Mouse (Mus musculus) spleen, postnatal 36 days (tissue): ENCODE results near the gene Arhgap19.

Experiments
- DNase-seq, 2 experiments: peaks; one replicate each; pipeline ENCODE4 v3.0.0; 2022; ENCODE audit warnings: low spot score in 2 of 2, mixed read lengths in 1 of 2

Arhgap19 gene

GRCm38 (mm10) chr19:41801742-41802369 is at the start of gene Arhgap19:
Gene Arhgap19 (minus strand): TSS chr19:41802047.
- peak; percentile 91 to 93 for DNase-seq

- DNase-seq, result no peak
Measured at GRCm38 (mm10) chr19:41850719-41851543, 49.1 kb upstream of the Arhgap19 start.

GRCm38 (mm10) chr19:41850021-41850718 is 48.3 kb upstream of the Arhgap19 start:
- no peak for DNase-seq

- peak; percentile 88 to 89 for DNase-seq
Measured at GRCm38 (mm10) chr19:41847992-41848851, 46.4 kb upstream of the Arhgap19 start, which contains the start of gene Frat2. Gene Frat2 (minus strand): TSS chr19:41848132.

GRCm38 (mm10) chr19:41847614-41847991 is 45.8 kb upstream of the Arhgap19 start:
- DNase-seq, result peak; percentile 56 to 61

GRCm38 (mm10) chr19:41847091-41847581 is 45.3 kb upstream of the Arhgap19 start:
- peak; percentile 33 to 36 for DNase-seq

GRCm38 (mm10) chr19:41846366-41847090 is 44.7 kb upstream of the Arhgap19 start:
- no peak for DNase-seq

GRCm38 (mm10) chr19:41844345-41844744 is 42.5 kb upstream of the Arhgap19 start:
- no peak for DNase-seq

GRCm38 (mm10) chr19:41842706-41843105 is 40.9 kb upstream of the Arhgap19 start:
- no peak for DNase-seq

- no peak for DNase-seq
Measured at GRCm38 (mm10) chr19:41842196-41842595, 40.3 kb upstream of the Arhgap19 start.

GRCm38 (mm10) chr19:41841105-41841750 is 39.4 kb upstream of the Arhgap19 start:
- no peak for DNase-seq

- DNase-seq, result no peak
Measured at GRCm38 (mm10) chr19:41839685-41840084, 37.8 kb upstream of the Arhgap19 start.

GRCm38 (mm10) chr19:41838808-41839207 is 37.0 kb upstream of the Arhgap19 start:
- DNase-seq, result no peak

- DNase-seq, result peak in 1 of 2 experiments; percentile 26
Measured at GRCm38 (mm10) chr19:41837917-41838261, 36.0 kb upstream of the Arhgap19 start.

GRCm38 (mm10) chr19:41837194-41837916 is 35.5 kb upstream of the Arhgap19 start:
- peak in 1 of 2 experiments; percentile 54 for DNase-seq

- no peak for DNase-seq
Measured at GRCm38 (mm10) chr19:41836719-41837118, 34.9 kb upstream of the Arhgap19 start.

GRCm38 (mm10) chr19:41835816-41836215 is 34.0 kb upstream of the Arhgap19 start:
- peak; percentile 64 to 71 for DNase-seq

GRCm38 (mm10) chr19:41835407-41835806 is 33.6 kb upstream of the Arhgap19 start:
- DNase-seq, result no peak

- DNase-seq, result no peak
Measured at GRCm38 (mm10) chr19:41832501-41833201, 30.8 kb upstream of the Arhgap19 start.
